In genomic region chr11:3173425-3174318, GRCm38 (mm10) we compare ENCODE assay signal across 8 mouse cellular contexts. TPM values are rescaled to one million over a fixed set of nuclear protein-coding genes. Genes with fewer than 3 reads are reported as not detected.
A peak's percentile ranks its signal among the peaks of the same experiment; 100 is the strongest.
DNase-seq lines count a peak whose midpoint lies in the region; ATAC-seq lines count a peak whose summit lies in the region.
"Not testable (repeated sequence)": the region's sequence is repeated elsewhere in the genome, so short reads cannot be mapped to it uniquely, and the experiment has no call there.

No protein-coding gene starts in this region.

- H3K36me3 ChIP-seq in embryonic facial prominence, embryonic 13.5 days; lung, embryonic 15.5 days: not testable (repeated sequence)

- not testable (repeated sequence) for H3K9ac ChIP-seq in embryonic facial prominence, embryonic 13.5 days; lung, embryonic 15.5 days

- DNase-seq in ZHBTc4 (ENCODE audit: low read depth, low spot score): peak; percentile 57
- peak; percentile 53 for DNase-seq in left cerebral cortex, adult 11 months (ENCODE audit: low spot score)
- DNase-seq in ovary, adult 18-20 months (ENCODE audit: low spot score): peak; percentile 79
- DNase-seq in thymus, postnatal 14 days: peak; percentile 61

- not testable (repeated sequence) for H3K4me1 ChIP-seq in embryonic facial prominence, embryonic 13.5 days; lung, embryonic 15.5 days

- 79% methylated on average over 11 of the region's 11 CpGs for WGBS in embryonic facial prominence, embryonic 13.5 days
- 78% methylated on average over 11 of the region's 11 CpGs for WGBS in lung, embryonic 15.5 days

- H3K9me3 ChIP-seq in embryonic facial prominence, embryonic 13.5 days: peaks cover 12% of the 10 kb centered on the region
- peaks cover 11% of the 10 kb centered on the region; the same call in 1 of the 2 replicates for H3K9me3 ChIP-seq in lung, embryonic 15.5 days

- not testable (repeated sequence) for H3K4me3 ChIP-seq in embryonic facial prominence, embryonic 13.5 days; lung, embryonic 15.5 days

- not testable (repeated sequence) for H3K27me3 ChIP-seq in embryonic facial prominence, embryonic 13.5 days; lung, embryonic 15.5 days

- H3K27ac ChIP-seq in embryonic facial prominence, embryonic 13.5 days; lung, embryonic 15.5 days: not testable (repeated sequence)

- H3K4me2 ChIP-seq in embryonic facial prominence, embryonic 13.5 days; lung, embryonic 15.5 days: not testable (repeated sequence)

- ATAC-seq in embryonic facial prominence, embryonic 13.5 days (ENCODE audit: insufficient number of reproducible peaks, insufficient read depth, low FRiP score, low TSS enrichment, low read depth): peak; percentile 60
- peak; percentile 21 for ATAC-seq in granulocyte monocyte progenitor cell, adult 5-6 weeks (replicated peaks; ENCODE audit: poor library complexity, severe bottlenecking)
- peak; percentile 5 for ATAC-seq in inflammation-experienced regulatory T-cells, adult 6 months
- peak; percentile 60 for ATAC-seq in lung, embryonic 15.5 days (ENCODE audit: borderline replicate concordance, extremely low read depth, low FRiP score, low TSS enrichment)

RNA-seq across cellular contexts. Expression of gene Sfi1, which starts 19.6 kb away (rescaled TPM):
- polyA plus RNA-seq in embryonic facial prominence, embryonic 13.5 days (2015; fragmentation: Nextera tagmentation; extraction: Ambion mirVana): 17.2 and 19.3 TPM in 2 replicates
- total RNA-seq in granulocyte monocyte progenitor cell, adult 5-6 weeks (2014; fragmentation: Nextera tagmentation): 10.4 and 12.3 TPM in 2 replicates
- total RNA-seq in granulocyte monocyte progenitor cell, adult 5-6 weeks (2017): 8.0 and 18.0 TPM in 2 replicates
- polyA plus RNA-seq in inflammation-experienced regulatory T-cells, adult 6 months (2017; shearing (Covaris generic)): 10 to 100 TPM; 25.9 to 49.0 (median 44.6) TPM
- polyA plus RNA-seq in lung, embryonic 15.5 days (2015; fragmentation: Nextera tagmentation; extraction: Ambion mirVana): 11.3 and 12.8 TPM in 2 replicates

RNA-seq across cellular contexts. Expression of gene Eif4enif1, which starts 28.5 kb away (rescaled TPM):
- 59.4 and 70.6 TPM in 2 replicates for polyA plus RNA-seq in embryonic facial prominence, embryonic 13.5 days (2015; fragmentation: Nextera tagmentation; extraction: Ambion mirVana)
- 67.8 and 75.2 TPM in 2 replicates for total RNA-seq in granulocyte monocyte progenitor cell, adult 5-6 weeks (2014; fragmentation: Nextera tagmentation)
- 35.2 and 51.4 TPM in 2 replicates for total RNA-seq in granulocyte monocyte progenitor cell, adult 5-6 weeks (2017)
- 10 to 100 TPM; 57.1 to 81.6 (median 75.7) TPM for polyA plus RNA-seq in inflammation-experienced regulatory T-cells, adult 6 months (2017; shearing (Covaris generic))
- polyA plus RNA-seq in lung, embryonic 15.5 days (2015; fragmentation: Nextera tagmentation; extraction: Ambion mirVana): 48.2 and 49.3 TPM in 2 replicates

Comparison
In these comparisons a context has a peak if more than half of its experiments do, and no peak if none do; other contexts are left out.
1. ATAC-seq: peak in every context shown above with its lines; median percentile 60 in embryonic facial prominence, embryonic 13.5 days; 60 in lung, embryonic 15.5 days; 21 in granulocyte monocyte progenitor cell, adult 5-6 weeks; 5 in inflammation-experienced regulatory T-cells, adult 6 months.